Mouse (Mus musculus): ENCODE results near the gene En1.

Gene En1

GRCm38 (mm10) chr1:120602031-120602730 lies at the start of gene En1:
Gene En1 (plus strand): TSS chr1:120602418.
- DNase-seq: no peak

GRCm38 (mm10) chr1:120556926-120557846 lies 45.0 kb upstream of the En1 start:
- no peak for DNase-seq

GRCm38 (mm10) chr1:120558341-120559285 lies 43.6 kb upstream of the En1 start:
- no peak for DNase-seq

- no peak for DNase-seq
Measured at GRCm38 (mm10) chr1:120559911-120560310, 42.3 kb upstream of the En1 start.

GRCm38 (mm10) chr1:120581306-120581705 lies 20.9 kb upstream of the En1 start:
- no peak for DNase-seq

- DNase-seq: no peak
Measured at GRCm38 (mm10) chr1:120585481-120585880, 16.7 kb upstream of the En1 start.

- peak; percentile 62 for DNase-seq
Measured at GRCm38 (mm10) chr1:120586500-120587110, 15.6 kb upstream of the En1 start.

- DNase-seq: no peak
Measured at GRCm38 (mm10) chr1:120587431-120587830, 14.8 kb upstream of the En1 start.

GRCm38 (mm10) chr1:120587960-120588359 lies 14.3 kb upstream of the En1 start:
- DNase-seq: no peak

GRCm38 (mm10) chr1:120588362-120589027 lies 13.7 kb upstream of the En1 start:
- no peak for DNase-seq

GRCm38 (mm10) chr1:120593236-120593919 lies 8.8 kb upstream of the En1 start:
- DNase-seq: no peak

GRCm38 (mm10) chr1:120594603-120595002 lies 7.6 kb upstream of the En1 start:
- DNase-seq: no peak

GRCm38 (mm10) chr1:120595471-120596240 lies 6.6 kb upstream of the En1 start:
- DNase-seq: no peak

GRCm38 (mm10) chr1:120596319-120596718 lies 5.9 kb upstream of the En1 start:
- DNase-seq: no peak

GRCm38 (mm10) chr1:120596784-120597183 lies 5.4 kb upstream of the En1 start:
- DNase-seq: no peak

- no peak for DNase-seq
Measured at GRCm38 (mm10) chr1:120597271-120597670, 4.9 kb upstream of the En1 start.

- DNase-seq: no peak
Measured at GRCm38 (mm10) chr1:120598196-120598940, 3.9 kb upstream of the En1 start.

GRCm38 (mm10) chr1:120599321-120600148 lies 2.7 kb upstream of the En1 start:
- DNase-seq: no peak

GRCm38 (mm10) chr1:120600149-120600445 lies 2.1 kb upstream of the En1 start:
- DNase-seq: no peak

Measured in right cerebral cortex, adult 18-20 months (tissue).